Mouse (Mus musculus) thymus, postnatal 25 days (tissue): ENCODE results near the gene Ephb4.

Experiments
- DNase-seq: peaks from one replicate; pipeline ENCODE4 v3.0.0; 2022

The Ephb4 gene

GRCm38 (mm10) chr5:137374521-137375080, 24.7 kb downstream of the Ephb4 start:
- DNase-seq: no peak

DNA sequence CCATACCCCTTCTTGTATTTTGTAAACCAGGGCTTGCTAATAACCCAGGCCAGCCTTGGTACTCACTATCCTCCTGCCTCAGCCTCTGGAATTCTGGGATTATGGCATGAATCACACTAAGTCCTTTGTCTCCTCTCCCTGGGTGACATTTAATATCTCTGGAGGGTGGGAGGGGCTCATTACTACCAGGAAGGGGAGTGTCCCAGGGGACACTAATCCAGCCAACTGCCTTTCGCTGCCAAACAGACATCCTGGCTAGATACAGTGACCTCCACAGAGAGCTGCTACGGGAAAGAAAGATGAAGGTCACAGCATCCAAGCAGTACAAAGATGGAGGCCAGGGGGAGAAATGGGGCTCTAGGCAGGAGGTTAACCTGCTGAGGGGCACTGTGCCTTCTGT, 25.7 kb downstream of the Ephb4 start:
- DNase-seq: no peak

- DNase-seq: no peak
Observed at GRCm38 (mm10) chr5:137376198-137376597, 26.3 kb downstream of the Ephb4 start.

DNA sequence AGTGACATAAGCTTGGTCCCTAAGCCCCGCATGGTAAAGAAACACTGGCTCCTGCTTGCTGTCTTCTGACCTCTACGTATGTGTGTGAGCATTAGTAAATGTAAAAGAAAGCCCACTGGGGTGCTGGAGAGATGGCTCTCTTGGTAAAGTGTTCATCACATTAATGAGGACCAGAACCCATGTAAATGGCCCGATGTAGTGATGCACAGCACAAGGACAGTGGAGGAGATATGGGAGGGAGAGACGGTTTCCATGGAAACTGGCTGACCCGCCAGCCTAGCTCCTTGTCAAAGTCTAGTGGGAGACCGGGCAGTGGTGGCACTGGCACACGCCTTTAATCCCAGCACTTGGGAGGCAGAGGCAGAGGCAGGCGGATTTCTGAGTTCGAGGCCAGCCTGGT, 26.8 kb downstream of the Ephb4 start:
- no peak for DNase-seq

DNA sequence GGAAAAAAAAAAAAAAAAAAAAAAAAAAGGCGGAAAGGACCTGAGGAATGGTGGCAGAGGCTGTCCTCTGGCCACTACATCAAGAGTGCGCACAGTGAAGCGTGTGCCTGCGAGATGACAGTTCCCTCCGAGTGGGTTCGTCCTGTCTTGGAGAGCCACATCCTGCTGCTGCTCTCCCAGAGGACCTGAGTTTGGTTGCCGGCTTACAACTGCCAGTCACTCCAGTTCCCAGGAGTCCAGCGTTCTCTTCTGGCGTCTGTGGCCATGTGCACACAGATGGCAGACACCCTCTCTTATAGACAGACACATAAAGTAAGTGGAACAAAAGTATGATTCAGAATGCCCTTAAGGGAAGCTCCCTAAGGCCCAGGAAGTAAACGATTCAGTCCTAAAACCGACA, 27.3 kb downstream of the Ephb4 start:
- no peak for DNase-seq

DNA sequence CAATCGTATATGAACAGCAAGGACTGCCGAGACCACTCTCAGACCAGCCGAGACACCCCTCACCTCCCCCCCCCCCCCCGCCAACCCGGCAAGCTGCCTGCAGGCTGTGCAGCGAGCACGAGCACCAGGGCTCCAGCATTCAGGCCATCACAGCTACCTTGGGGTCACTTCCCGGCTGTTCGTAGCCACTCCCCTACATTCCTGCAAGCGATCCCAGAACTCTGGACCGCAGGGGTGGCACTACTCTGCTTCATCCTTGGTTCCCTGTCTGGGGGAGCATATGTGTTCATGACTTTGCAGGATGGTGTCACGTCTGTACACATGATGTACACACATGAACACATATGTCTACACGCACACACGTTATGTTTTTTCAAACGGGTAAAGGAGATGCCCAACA, 27.7 kb downstream of the Ephb4 start:
- no peak for DNase-seq

DNA sequence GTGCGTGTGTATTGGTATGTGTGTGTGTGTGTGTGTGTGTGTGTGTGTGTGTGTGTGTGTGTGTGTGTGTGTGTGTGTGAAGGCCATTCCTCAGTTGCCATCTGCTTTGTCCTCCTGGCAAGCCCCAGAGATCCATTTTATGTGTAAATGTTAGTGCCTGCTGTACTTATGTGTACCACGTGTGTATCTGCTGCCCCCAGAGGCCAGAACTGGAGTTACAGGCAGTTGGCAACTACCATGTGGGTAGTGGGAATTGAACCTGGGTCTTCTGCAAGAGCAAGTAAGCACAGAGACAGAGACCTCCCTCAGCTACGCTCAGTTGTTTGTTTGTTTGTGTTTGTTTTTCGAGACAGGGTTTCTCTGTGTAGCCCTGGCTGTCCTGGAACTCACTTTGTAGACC, 31.2 kb downstream of the Ephb4 start:
- peak; percentile 69 for DNase-seq

- no peak for DNase-seq
Observed at GRCm38 (mm10) chr5:137383441-137383840, 33.5 kb downstream of the Ephb4 start.

DNA sequence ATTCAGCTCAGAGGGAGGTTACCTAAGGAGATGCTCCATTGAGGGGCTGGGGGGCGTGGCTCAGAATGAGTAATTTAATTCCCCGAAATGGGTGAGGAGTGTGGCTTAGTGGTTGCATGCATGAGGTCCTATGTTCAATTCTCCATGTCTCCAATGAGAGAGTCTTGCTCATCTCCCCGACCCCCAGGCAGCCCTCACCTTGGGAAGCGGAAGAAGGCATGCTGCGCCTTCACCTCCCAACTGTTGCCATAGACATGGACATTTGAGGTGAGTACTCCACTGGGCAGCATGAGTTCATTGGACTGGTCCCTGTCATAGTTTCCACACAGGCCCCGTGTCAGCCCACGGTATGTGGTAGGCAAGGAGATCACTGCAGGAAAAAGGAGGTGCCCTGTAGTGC, 36.8 kb downstream of the Ephb4 start:
- no peak for DNase-seq

- DNase-seq: no peak
Observed at GRCm38 (mm10) chr5:137391641-137392040, 41.7 kb downstream of the Ephb4 start.

DNA sequence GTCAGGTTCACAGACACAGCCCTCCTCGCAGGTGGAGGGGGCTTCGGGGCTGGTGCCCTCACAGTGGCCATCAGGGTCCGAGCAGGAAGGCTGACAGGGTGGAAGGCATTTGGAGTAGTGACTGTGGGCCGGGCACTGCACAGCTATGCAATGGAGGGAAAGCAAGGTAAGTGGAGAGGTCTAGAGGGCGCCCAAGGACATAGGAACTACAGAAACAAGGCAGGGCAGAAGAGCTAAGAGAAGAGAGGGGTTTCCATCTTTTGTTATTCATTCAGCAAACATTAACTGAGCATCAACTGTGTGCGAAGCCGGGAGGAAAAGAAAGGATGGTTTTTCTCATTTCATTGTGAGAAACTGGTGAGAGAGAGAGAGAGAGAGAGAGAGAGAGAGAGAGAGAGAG, 44.5 kb downstream of the Ephb4 start:
- DNase-seq: no peak

DNA sequence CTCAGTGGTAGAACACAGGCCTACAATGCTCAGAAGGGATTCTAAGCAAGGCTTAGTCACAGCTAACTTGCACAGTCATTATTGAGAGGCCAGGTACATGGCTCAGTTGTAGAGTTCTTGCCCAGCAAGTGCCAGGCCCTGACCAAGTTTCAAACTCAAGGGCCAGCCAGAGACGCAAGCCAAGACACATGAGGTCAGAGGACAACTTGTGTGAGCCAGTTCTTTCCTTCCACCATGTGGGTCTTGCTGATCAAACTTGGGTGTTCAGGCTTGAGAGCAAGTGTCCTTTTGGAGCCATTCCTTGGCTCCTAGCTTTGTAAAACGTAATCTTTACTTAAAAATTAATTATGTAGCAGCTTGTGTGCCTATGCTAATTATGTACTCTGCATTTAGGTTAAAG, 54.2 kb downstream of the Ephb4 start:
- DNase-seq: no peak

- DNase-seq: no peak
Observed at GRCm38 (mm10) chr5:137409451-137409850, 59.5 kb downstream of the Ephb4 start.

- DNase-seq: no peak
Observed at GRCm38 (mm10) chr5:137410066-137410465, 60.2 kb downstream of the Ephb4 start.

DNA sequence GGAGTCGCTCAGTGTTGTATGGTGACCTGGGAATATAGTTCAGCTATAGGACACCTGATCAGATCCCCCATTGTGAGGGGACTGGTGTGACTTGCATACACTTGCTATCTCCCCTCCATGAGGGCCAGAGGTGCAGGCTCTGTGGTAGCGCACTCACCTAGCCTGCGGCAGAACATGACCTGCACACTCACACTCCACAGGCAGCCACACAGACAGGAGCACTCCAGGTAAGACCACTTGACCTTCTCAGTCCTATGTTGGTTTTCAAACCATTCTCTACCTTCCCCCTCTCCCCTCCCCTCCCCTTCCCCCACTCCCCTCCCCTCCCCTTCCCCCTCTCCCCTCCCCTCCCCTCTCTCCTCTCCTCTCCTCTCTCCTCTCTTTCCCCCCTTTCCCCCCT, 60.6 kb downstream of the Ephb4 start:
- DNase-seq: no peak

- no peak for DNase-seq
Observed at GRCm38 (mm10) chr5:137411235-137411634, 61.3 kb downstream of the Ephb4 start.

- no peak for DNase-seq
Observed at GRCm38 (mm10) chr5:137414253-137414652, 64.3 kb downstream of the Ephb4 start.

DNA sequence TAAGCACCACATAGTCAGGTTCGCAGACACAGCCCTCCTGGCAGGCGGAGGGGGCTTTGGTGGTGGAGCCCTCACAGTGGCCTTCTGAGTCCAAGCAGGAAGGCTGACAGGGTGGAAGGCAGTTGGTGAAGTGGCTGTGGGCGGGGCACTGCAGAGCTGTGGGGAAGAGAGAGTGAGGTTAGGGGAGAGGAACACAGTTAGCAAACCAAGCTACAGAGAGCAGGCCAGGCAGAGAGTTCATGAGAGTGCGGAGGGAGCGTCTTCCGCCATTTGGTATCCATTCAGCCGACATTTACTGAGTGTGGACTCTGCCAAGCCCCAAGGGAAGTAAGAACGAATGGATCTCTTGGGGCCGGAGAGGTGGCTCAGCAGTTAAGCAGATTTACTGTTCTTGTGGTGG, 69.2 kb downstream of the Ephb4 start:
- DNase-seq: no peak

DNA sequence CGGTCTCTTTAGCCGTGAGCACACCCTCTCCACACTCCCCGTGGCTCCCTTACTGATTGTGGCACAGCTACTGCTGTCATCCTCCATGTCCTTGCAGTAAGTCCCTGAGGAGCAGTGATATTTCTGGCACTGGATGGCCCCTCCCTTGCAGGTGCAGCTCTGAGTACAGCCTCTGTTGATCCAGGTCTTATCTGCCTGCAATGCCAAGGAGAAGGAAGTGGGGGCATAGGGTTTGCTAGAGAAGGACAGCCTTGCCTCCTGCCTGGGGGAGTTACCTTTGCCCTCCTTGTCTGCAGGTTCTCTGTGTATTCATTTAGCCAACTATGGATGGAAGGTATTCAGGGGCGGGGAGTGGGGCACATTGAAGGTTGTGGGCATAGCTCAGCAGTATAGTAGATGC, 69.9 kb downstream of the Ephb4 start:
- DNase-seq: no peak

GRCm38 (mm10) chr5:137425648-137426047, 75.7 kb downstream of the Ephb4 start:
- peak; percentile 18 for DNase-seq
